8 mouse cellular contexts compared by ENCODE assay signal in the genomic region with DNA sequence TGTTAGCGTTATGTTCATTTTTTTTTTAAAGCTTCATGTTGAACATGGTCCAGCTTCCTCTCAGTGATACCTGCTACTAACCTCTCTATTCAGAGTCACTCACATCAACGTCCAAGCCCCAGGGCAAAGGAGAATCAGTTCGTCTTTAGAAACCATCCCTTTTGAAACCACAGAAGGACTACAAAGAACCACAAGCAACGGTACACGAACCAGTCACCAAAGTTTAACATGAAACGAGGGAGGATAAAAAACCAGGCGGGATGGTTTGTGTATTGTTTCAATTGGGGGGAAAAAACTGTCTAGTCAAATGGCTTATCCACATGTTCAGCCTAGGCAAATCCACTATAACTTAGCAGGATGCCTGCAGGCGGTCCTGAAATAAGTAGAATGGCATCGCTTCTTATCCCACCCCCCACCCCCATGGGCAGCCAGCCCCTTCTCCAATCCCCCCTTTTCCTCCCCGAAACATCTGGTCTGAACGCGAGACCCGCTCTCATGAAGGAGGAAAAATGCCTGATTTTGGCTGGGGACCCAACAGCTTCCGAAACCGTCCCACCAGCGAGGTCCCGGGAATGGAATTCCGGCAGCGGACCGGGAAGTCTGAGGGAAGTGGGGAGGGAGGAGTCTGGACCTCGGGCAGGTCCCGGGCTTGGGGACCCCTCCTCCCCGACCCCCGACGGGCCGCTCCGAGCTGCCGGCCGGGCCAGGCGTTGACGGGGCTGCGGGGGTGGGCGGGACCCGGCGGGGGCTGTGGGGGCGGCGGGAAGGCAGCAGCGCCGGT. TPM values are rescaled to one million over a fixed set of nuclear protein-coding genes. Genes with fewer than 3 reads are reported as not detected.
A peak's percentile ranks its signal among the peaks of the same experiment; 100 is the strongest.
DNase-seq lines count a peak whose midpoint lies in the region; ATAC-seq and TF ChIP-seq lines count a peak whose summit lies in the region.

No protein-coding gene starts in this region.

- ATAC-seq in heart, embryonic 16.5 days (replicated peaks; ENCODE audit: extremely low read depth, insufficient read depth, low FRiP score) = peak; percentile 68
- ATAC-seq in limb, embryonic 12.5 days (ENCODE audit: insufficient number of reproducible peaks, insufficient read depth, low FRiP score, low TSS enrichment, low read depth) = peak; percentile 54; the same call in 1 of the 2 replicates

- DNase-seq in retina, embryonic 14.5 days (ENCODE audit: low spot score) = peak; percentile 52
- no peak for DNase-seq in retina, postnatal 1 day
- peak; percentile 44 for DNase-seq in naive thymus-derived CD4-positive, alpha-beta T cell, adult 2 months (ENCODE audit: low read depth)
- DNase-seq in layer of hippocampus, postnatal 10 days (ENCODE audit: low spot score in 2 of 2) = no peak
- DNase-seq in left cerebral cortex, adult 9 months (ENCODE audit: low spot score in 2 of 2) = no peak

- TF ChIP-seq POLR2A in cortical plate, adult 2 months (IDR thresholded peaks at IDR 0.05; ENCODE audit: extremely low read depth, insufficient read depth, low read length) = no peak

- 2% methylated on average over 36 of the region's 39 CpGs for WGBS in heart, embryonic 16.5 days
- 2% methylated on average over 38 of the region's 39 CpGs for WGBS in limb, embryonic 12.5 days

- H3K27ac ChIP-seq in cortical plate, adult 2 months (ENCODE audit: insufficient read depth, low read length) = no peak overlapping the region
- peak overlapping the region; percentile 91 for H3K27ac ChIP-seq in heart, embryonic 16.5 days (ENCODE audit: low read length)
- H3K27ac ChIP-seq in limb, embryonic 12.5 days = peak overlapping the region; percentile 98

- H3K9me3 ChIP-seq in heart, embryonic 16.5 days (replicated peaks; ENCODE audit: control insufficient read depth, low read length) = no peaks in the 10 kb centered on the region
- no peaks in the 10 kb centered on the region for H3K9me3 ChIP-seq in limb, embryonic 12.5 days

- TF ChIP-seq CTCF in cortical plate, adult 2 months (IDR thresholded peaks at IDR 0.05; ENCODE audit: extremely low read depth, insufficient read depth, low read length) = no peak

- H3K27me3 ChIP-seq in heart, embryonic 16.5 days (ENCODE audit: control insufficient read depth, insufficient read depth, low read length) = no peaks in the 10 kb centered on the region
- no peaks in the 10 kb centered on the region for H3K27me3 ChIP-seq in limb, embryonic 12.5 days

- H3K9ac ChIP-seq in heart, embryonic 16.5 days (ENCODE audit: low read length) = peak overlapping the region; percentile 96
- peak overlapping the region; percentile 93 for H3K9ac ChIP-seq in limb, embryonic 12.5 days (replicated peaks)

- H3K4me2 ChIP-seq in heart, embryonic 16.5 days (ENCODE audit: low read depth, low read length) = peak overlapping the region; percentile 74
- H3K4me2 ChIP-seq in limb, embryonic 12.5 days = peak overlapping the region; percentile 70

- no peaks in the 10 kb centered on the region for H3K36me3 ChIP-seq in heart, embryonic 16.5 days (ENCODE audit: control insufficient read depth, insufficient read depth)
- peaks cover 5% of the 10 kb centered on the region; the same call in 1 of the 2 replicates for H3K36me3 ChIP-seq in limb, embryonic 12.5 days

- H3K4me3 ChIP-seq in cortical plate, adult 2 months (ENCODE audit: insufficient read depth, low read length) = peak overlapping the region; percentile 33
- peak overlapping the region; percentile 93 for H3K4me3 ChIP-seq in heart, embryonic 16.5 days (ENCODE audit: low read length)
- H3K4me3 ChIP-seq in limb, embryonic 12.5 days (replicated peaks) = peak overlapping the region; percentile 87

- H3K4me1 ChIP-seq in cortical plate, adult 2 months (ENCODE audit: control insufficient read depth, insufficient read depth, low read length) = peaks cover 2% of the 10 kb centered on the region; the same call in 1 of the 2 replicates
- peaks cover 17% of the 10 kb centered on the region for H3K4me1 ChIP-seq in heart, embryonic 16.5 days (ENCODE audit: control insufficient read depth, insufficient read depth, low read length)
- H3K4me1 ChIP-seq in limb, embryonic 12.5 days (replicated peaks) = peaks cover 27% of the 10 kb centered on the region

RNA-seq across cellular contexts. Expression of a gene that starts 0.7 kb away (rescaled TPM):
- polyA plus RNA-seq in cortical plate, adult 2 months (2012; rRNA removed) = 13.7 and 15.4 TPM in 2 replicates
- 13.0 and 16.6 TPM in 2 replicates for polyA plus RNA-seq in heart, embryonic 16.5 days (2015; fragmentation: Nextera tagmentation; extraction: Ambion mirVana)
- polyA plus RNA-seq in limb, embryonic 12.5 days (2016; fragmentation: Nextera tagmentation; extraction: Ambion mirVana) = 33.6 and 40.6 TPM in 2 replicates
- 10 to 100 TPM; 13.8 to 18.0 TPM for total RNA-seq in layer of hippocampus, postnatal 10 days (2021)

RNA-seq across cellular contexts. Expression of a gene that starts 23.1 kb away (rescaled TPM):
- 369 and 399 TPM in 2 replicates for polyA plus RNA-seq in cortical plate, adult 2 months (2012; rRNA removed)
- polyA plus RNA-seq in heart, embryonic 16.5 days (2015; fragmentation: Nextera tagmentation; extraction: Ambion mirVana) = 273 and 290 TPM in 2 replicates
- 240 and 252 TPM in 2 replicates for polyA plus RNA-seq in limb, embryonic 12.5 days (2016; fragmentation: Nextera tagmentation; extraction: Ambion mirVana)
- 100 to 1,000 TPM; 356 to 357 TPM for total RNA-seq in layer of hippocampus, postnatal 10 days (2021)

Comparison
In these comparisons a context has a peak if more than half of its experiments do, and no peak if none do; other contexts are left out.
1. DNase-seq: peak in retina, embryonic 14.5 days (single experiment) and naive thymus-derived CD4-positive, alpha-beta T cell, adult 2 months (single experiment); none in retina, postnatal 1 day (single experiment), layer of hippocampus, postnatal 10 days (0 of 2) and left cerebral cortex, adult 9 months (0 of 2).
2. H3K4me3 ChIP-seq: peak in every context shown above with its lines; median percentile 93 in heart, embryonic 16.5 days; 87 in limb, embryonic 12.5 days; 33 in cortical plate, adult 2 months.